22 mouse cellular contexts compared by ENCODE assay signal in genomic region chr4:40171477-40171876, GRCm38 (mm10).
"Had no signal": no experiment of that assay in that cellular context is flagged by ENCODE, and none has a peak within 500 bp of the region (broad histone marks: within the 10 kb centered on the region; RNA-seq: fewer than 3 reads in every experiment).

No protein-coding gene starts in this region.

- H3K4me3 ChIP-seq: heart, adult 2 months; heart, embryonic 13.5 days; heart, embryonic 15.5 days; hindbrain, embryonic 13.5 days; hindbrain, embryonic 15.5 days; intestine, embryonic 15.5 days; layer of hippocampus, adult 2 months; left cerebral cortex, adult 2 months; limb, embryonic 10.5 days; limb, embryonic 12.5 days; liver, embryonic 13.5 days had no signal

- H3K27me3 ChIP-seq: heart, embryonic 13.5 days; heart, embryonic 15.5 days; hindbrain, embryonic 13.5 days; hindbrain, embryonic 15.5 days; intestine, embryonic 15.5 days; limb, embryonic 12.5 days; liver, embryonic 13.5 days had no signal

- DNase-seq: gastrocnemius, postnatal 14 days; gastrocnemius, postnatal 36 days; heart, adult 11 months; heart, adult 2 months; heart, postnatal 14 days; heart, postnatal 36 days; kidney, adult 18-20 months; kidney, adult 8-10 months; kidney, postnatal 10 days; kidney, postnatal 25 days; kidney, postnatal 4 days; liver; liver, embryonic 13.5 days had no signal
